Mouse (Mus musculus): ENCODE results near the gene Ccnc.

Ccnc gene

DNA sequence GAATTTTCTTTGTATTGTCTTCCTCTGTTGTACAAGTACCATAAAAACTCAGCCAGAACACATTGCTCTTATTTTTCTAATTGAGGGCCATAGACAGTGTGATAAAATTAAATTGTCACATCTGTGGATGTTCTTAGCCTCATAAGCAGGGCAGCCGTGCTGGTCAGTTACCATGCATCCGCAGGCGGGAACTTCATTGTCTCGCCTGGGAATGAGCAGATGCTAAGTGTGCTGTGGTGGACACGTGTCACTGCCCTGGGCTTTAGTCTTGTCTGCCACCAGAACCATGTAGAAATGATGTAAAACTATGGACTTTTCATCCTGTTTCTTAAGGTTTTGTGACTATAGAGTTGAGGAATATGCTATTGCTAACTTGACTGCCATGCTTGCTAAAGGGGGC lies 79.7 kb downstream of the Ccnc start:
- no peak for DNase-seq
